Mouse (Mus musculus) bone marrow, adult 2 months (tissue): ENCODE results near the gene Pcnx2. TPM values are rescaled to one million over a fixed set of nuclear protein-coding genes. Genes with fewer than 3 reads are reported as not detected.

Experiments used
- H3K27ac ChIP-seq: fragments of 200-500 bp; 2 replicates; pipeline ENCODE4 v1.5.1; 2012; ENCODE audit warnings: low read depth, mild to moderate bottlenecking, control low read depth, inconsistent platforms, low read length; ENCODE audit not compliant: control insufficient read depth, poor library complexity, insufficient read depth
- H3K4me1 ChIP-seq: fragments of 200-500 bp; 2 replicates; pipeline ENCODE4 v1.6.1; 2011; ENCODE audit warnings: low read length; ENCODE audit not compliant: control insufficient read depth, insufficient read depth
- H3K4me3 ChIP-seq: fragments of 200-500 bp; replicated peaks from 2 replicates; pipeline ENCODE3; 2011; ENCODE audit warnings: mild to moderate bottlenecking, low read depth, low read length, control low read depth; ENCODE audit not compliant: control insufficient read depth
- CTCF ChIP-seq: fragments of 200-500 bp; IDR thresholded peaks from 2 replicates; pipeline ENCODE4 v1.5.1; 2011; ENCODE audit warnings: low read length, control low read depth; ENCODE audit not compliant: control insufficient read depth, insufficient read depth
- POLR2A ChIP-seq: fragments of 200-500 bp; IDR thresholded peaks from 2 replicates; pipeline ENCODE4 v1.6.1; 2011; ENCODE audit warnings: low read depth, mild to moderate bottlenecking, control low read depth, low read length, borderline replicate concordance; ENCODE audit not compliant: control insufficient read depth
- WGBS: fragments of 180-500 bp; shearing (Covaris S2); methylation state at CpG from one replicate; pipeline ENCODE4 v1.1.7; 2018; 5-methylcytosine and 5-hydroxymethylcytosine counted together
- polyA plus RNA-seq: library from polyadenylated mRNA; stranded (reverse); fragments of >200 nt; gene quantifications from 2 replicates; pipeline ENCODE4 v1.2.4, GENCODE M21; 2011; ENCODE audit warnings: low replicate concordance; ENCODE audit not compliant: missing spikeins, insufficient read depth, insufficient read length

Gene Pcnx2
- polyA plus RNA-seq, 1 experiment, result not detected

DNA sequence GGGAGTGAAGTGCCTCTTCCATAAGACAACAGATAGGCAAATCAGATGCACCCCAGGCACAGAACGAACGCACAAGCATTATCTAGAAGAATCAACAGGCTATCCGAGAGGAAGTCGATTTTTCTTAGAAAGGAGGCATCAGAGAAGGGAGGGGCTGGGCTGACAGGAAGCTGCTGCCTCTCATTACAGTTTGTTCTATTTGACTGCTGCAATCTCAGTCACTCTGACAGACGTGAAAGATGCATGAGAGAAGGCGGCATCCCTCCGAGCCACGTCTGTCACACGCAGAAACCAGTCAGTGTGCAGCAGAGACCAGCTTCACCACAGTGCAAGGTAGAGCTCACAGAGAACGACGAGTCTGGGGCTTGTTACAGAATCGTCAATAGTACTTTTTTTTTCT, 74.4 kb downstream of the Pcnx2 start:
- Histone ChIP-seq H3K4me3 (no peak overlapping the region), H3K4me1 (peaks cover 1% of the 10 kb centered on the region; the same call in 1 of the 2 replicates), H3K27ac (no peak overlapping the region)
- TF ChIP-seq POLR2A, result no peak
- no peak for TF ChIP-seq CTCF
- 28% methylated on average over 12 of the region's 12 CpGs for WGBS

DNA sequence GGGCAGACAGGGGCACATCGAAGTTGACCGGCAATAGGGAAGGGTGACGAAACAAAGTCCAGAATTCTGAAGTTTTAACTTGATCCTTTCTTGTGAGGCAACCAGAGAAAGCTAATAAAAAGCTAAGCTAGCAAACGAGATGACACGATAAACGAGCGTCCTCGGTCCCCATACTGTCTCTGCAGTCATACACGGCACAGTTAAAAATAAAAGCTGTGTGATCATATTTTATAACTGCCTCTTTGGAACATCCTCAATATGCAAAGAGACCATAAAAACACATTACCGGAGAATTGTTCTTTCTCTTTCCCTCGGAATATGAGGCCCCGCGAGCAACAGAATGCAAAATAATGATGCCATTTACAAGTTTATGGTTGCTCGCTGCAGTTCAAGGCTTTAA, 76.1 kb downstream of the Pcnx2 start:
- H3K27ac ChIP-seq, result no peak overlapping the region
- no peak overlapping the region for H3K4me3 ChIP-seq
- peaks cover 1% of the 10 kb centered on the region; the same call in 1 of the 2 replicates for H3K4me1 ChIP-seq
- 89% methylated on average over 14 of the region's 14 CpGs for WGBS
- TF ChIP-seq POLR2A (no peak), CTCF (no peak)

GRCm38 (mm10) chr8:125819797-125820196, 78.3 kb downstream of the Pcnx2 start:
- TF ChIP-seq CTCF (no peak), POLR2A (no peak)
- Histone ChIP-seq H3K4me3 (no peak overlapping the region), H3K4me1 (peaks cover 1% of the 10 kb centered on the region; the same call in 1 of the 2 replicates), H3K27ac (no peak overlapping the region)
- WGBS, result 63% methylated on average over 7 of the region's 7 CpGs

GRCm38 (mm10) chr8:125818796-125819195, 79.3 kb downstream of the Pcnx2 start:
- peaks cover under 1% of the 10 kb centered on the region; the same call in 1 of the 2 replicates for H3K4me1 ChIP-seq
- H3K4me3 ChIP-seq, result no peak overlapping the region
- TF ChIP-seq CTCF, result no peak
- TF ChIP-seq POLR2A, result no peak
- 70% methylated on average over 9 of the region's 9 CpGs for WGBS
- H3K27ac ChIP-seq, result no peak overlapping the region

DNA sequence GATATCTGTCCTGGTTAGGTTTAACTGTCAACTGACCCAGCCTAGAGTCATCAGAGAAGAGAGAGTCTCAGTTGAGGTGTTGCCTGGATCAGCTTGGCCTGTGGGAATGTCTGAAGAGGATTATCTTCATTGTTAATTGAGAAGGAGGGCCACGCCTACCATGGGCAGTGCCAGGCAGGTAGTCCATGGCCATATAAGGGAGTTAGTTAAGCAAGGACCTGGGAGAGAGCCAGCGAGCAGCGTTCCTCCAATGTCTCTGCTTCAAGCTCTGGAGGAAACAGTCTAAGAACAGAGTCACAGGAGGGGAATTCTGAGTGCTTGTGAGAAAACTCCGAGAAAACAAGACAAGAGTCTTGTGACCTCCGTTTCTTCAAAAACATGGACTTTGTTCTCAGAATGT, 81.4 kb downstream of the Pcnx2 start:
- Histone ChIP-seq H3K4me3 (no peak overlapping the region), H3K4me1 (no peaks in the 10 kb centered on the region), H3K27ac (no peak overlapping the region)
- whole genome bisulfite sequencing, result 71% methylated on average over 5 of the region's 5 CpGs
- no peak for TF ChIP-seq POLR2A
- no peak for TF ChIP-seq CTCF

DNA sequence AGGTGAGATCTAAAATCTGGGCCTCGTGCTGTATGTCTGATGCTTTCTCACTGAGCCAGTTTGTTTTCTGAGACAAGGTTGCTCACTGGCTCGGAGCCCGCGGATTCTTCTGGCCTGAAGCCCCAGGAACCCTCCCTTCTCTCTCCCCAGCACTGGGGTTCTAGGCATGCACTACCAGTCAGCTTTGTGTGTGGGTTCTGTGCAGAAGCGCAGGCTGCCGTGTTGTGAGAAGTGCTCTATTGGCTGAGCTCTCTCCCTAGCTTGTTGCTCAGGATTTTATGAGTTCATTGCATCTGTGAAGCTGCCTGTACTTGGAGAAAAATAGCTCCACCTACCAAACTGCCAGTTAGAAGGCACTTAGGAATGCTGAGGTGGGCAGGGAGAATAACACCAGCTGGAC, 89.3 kb downstream of the Pcnx2 start:
- WGBS, result 84% methylated on average over 6 of the region's 6 CpGs
- H3K27ac ChIP-seq, result no peak overlapping the region
- H3K4me1 ChIP-seq, result no peaks in the 10 kb centered on the region
- no peak overlapping the region for H3K4me3 ChIP-seq
- TF ChIP-seq CTCF (no peak), POLR2A (no peak)

- H3K4me1 ChIP-seq, result no peaks in the 10 kb centered on the region
- no peak overlapping the region for H3K4me3 ChIP-seq
- TF ChIP-seq CTCF, result no peak
- TF ChIP-seq POLR2A, result no peak
- no peak overlapping the region for H3K27ac ChIP-seq
- 88% methylated on average over 12 of the region's 12 CpGs for WGBS
These were observed 90.2 kb downstream of the Pcnx2 start for GRCm38 (mm10) chr8:125807905-125808310.

GRCm38 (mm10) chr8:125806459-125806858, 91.7 kb downstream of the Pcnx2 start:
- TF ChIP-seq CTCF, result no peak
- no peak for TF ChIP-seq POLR2A
- Histone ChIP-seq H3K4me1 (no peaks in the 10 kb centered on the region), H3K4me3 (no peak overlapping the region), H3K27ac (no peak overlapping the region)
- 90% methylated on average over 12 of the region's 12 CpGs for WGBS

DNA sequence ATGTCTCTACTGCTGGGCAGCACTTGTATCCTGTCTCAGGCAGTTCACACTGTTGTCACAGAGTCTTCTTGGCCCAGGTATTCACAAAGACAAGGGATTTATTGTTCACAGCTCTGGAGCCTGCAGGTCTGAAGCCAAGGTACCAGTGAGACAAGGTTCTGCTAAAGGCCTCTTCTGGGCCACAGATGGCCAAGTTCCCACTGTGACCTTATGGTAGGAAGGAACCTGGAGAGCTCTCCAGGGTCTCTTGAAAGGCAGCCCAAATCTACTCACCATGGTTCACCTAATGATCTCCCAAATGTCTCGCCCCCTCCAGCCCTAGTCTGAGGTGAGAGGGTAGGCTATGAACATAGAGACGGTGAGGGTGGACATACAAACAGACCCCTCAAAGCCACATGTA, 101.1 kb downstream of the Pcnx2 start:
- no peaks in the 10 kb centered on the region for H3K4me1 ChIP-seq
- H3K4me3 ChIP-seq, result no peak overlapping the region
- TF ChIP-seq CTCF, result no peak
- no peak for TF ChIP-seq POLR2A
- no peak overlapping the region for H3K27ac ChIP-seq
- 75% methylated on average over 2 of the region's 2 CpGs for WGBS
